28 mouse cellular contexts compared by ENCODE assay signal in genomic region chr7:83851569-83852380, GRCm38 (mm10). TPM values are rescaled to one million over a fixed set of nuclear protein-coding genes. Genes with fewer than 3 reads are reported as not detected.
DNase-seq lines count a peak whose midpoint lies in the region; ATAC-seq and TF ChIP-seq lines count a peak whose summit lies in the region.
"Had no signal": no experiment of that assay in that cellular context is flagged by ENCODE, and none has a peak within 500 bp of the region (broad histone marks: within the 10 kb centered on the region; RNA-seq: fewer than 3 reads in every experiment).

No protein-coding gene starts in this region.

- no peaks in the 10 kb centered on the region for H3K27me3 ChIP-seq in hindbrain, embryonic 16.5 days (replicated peaks; ENCODE audit: control insufficient read depth, insufficient read depth, low read length)
- H3K27me3 ChIP-seq in hindbrain, embryonic 11.5 days (ENCODE audit: control insufficient read depth, insufficient read depth, low read length) = no peaks in the 10 kb centered on the region
- H3K27me3 ChIP-seq in liver, embryonic 16.5 days (ENCODE audit: control insufficient read depth, insufficient read depth, low read depth, low read length) = no peaks in the 10 kb centered on the region
- H3K27me3 ChIP-seq: embryonic facial prominence, embryonic 15.5 days; forebrain, embryonic 15.5 days; lung, embryonic 15.5 days; neural tube, embryonic 13.5 days had no signal

- no peak for DNase-seq in hindbrain, embryonic 11.5 days (ENCODE audit: low spot score)
- DNase-seq in liver = no peak
- no peak for DNase-seq in layer of hippocampus, adult 8-10 months (ENCODE audit: low spot score in 2 of 2)
- DNase-seq: adrenal gland, adult 8-10 months; cerebellum, adult 18-20 months; cerebellum, postnatal 25 days; embryo, embryonic 11 days; gastrocnemius, postnatal 10 days; kidney, adult 18-20 months; lung, postnatal 36 days; retina, postnatal 1 day; right cerebral cortex, postnatal 25 days; thymus, adult 18-20 months had no signal

- TF ChIP-seq CTCF in bone marrow macrophage, adult 2 months (IDR thresholded peaks at IDR 0.05; ENCODE audit: low read depth, low read length) = no peak

- H3K27ac ChIP-seq in hindbrain, embryonic 16.5 days (ENCODE audit: low read depth, low read length) = no peak overlapping the region
- H3K27ac ChIP-seq in hindbrain, embryonic 11.5 days (ENCODE audit: low read depth, low read length) = no peak overlapping the region
- no peak overlapping the region for H3K27ac ChIP-seq in liver, embryonic 16.5 days (ENCODE audit: low read length)
- H3K27ac ChIP-seq in bone marrow macrophage, adult 2 months (ENCODE audit: insufficient read depth, low read depth, low read length) = peak overlapping the region; percentile 61
- H3K27ac ChIP-seq in macrophage = peak overlapping the region; percentile 82
- H3K27ac ChIP-seq: embryonic facial prominence, embryonic 15.5 days; forebrain, embryonic 15.5 days; liver, embryonic 14.5 days; lung, embryonic 15.5 days; neural tube, embryonic 13.5 days had no signal

- no peak for TF ChIP-seq POLR2A in bone marrow macrophage, adult 2 months (IDR thresholded peaks at IDR 0.05; ENCODE audit: borderline replicate concordance, low read depth, low read length)

- no peak overlapping the region for H3K4me2 ChIP-seq in hindbrain, embryonic 16.5 days (ENCODE audit: low read length)
- no peak overlapping the region for H3K4me2 ChIP-seq in hindbrain, embryonic 11.5 days (replicated peaks; ENCODE audit: low read depth, low read length)
- no peak overlapping the region for H3K4me2 ChIP-seq in liver, embryonic 16.5 days (ENCODE audit: low read depth, low read length)
- H3K4me2 ChIP-seq: embryonic facial prominence, embryonic 15.5 days; forebrain, embryonic 15.5 days; heart, embryonic 11.5 days; lung, embryonic 15.5 days; neural tube, embryonic 13.5 days had no signal

- no peak overlapping the region for H3K9ac ChIP-seq in hindbrain, embryonic 16.5 days (ENCODE audit: low read depth, low read length)
- H3K9ac ChIP-seq in hindbrain, embryonic 11.5 days (ENCODE audit: low read depth, low read length) = no peak overlapping the region
- H3K9ac ChIP-seq in liver, embryonic 16.5 days (ENCODE audit: low read depth, low read length) = no peak overlapping the region
- H3K9ac ChIP-seq: embryonic facial prominence, embryonic 15.5 days; forebrain, embryonic 15.5 days; liver, embryonic 14.5 days; lung, embryonic 15.5 days; neural tube, embryonic 13.5 days had no signal

- no peaks in the 10 kb centered on the region for H3K9me3 ChIP-seq in hindbrain, embryonic 16.5 days (ENCODE audit: control insufficient read depth, low read length)
- no peaks in the 10 kb centered on the region for H3K9me3 ChIP-seq in hindbrain, embryonic 11.5 days (ENCODE audit: control insufficient read depth, low read length)
- no peaks in the 10 kb centered on the region for H3K9me3 ChIP-seq in liver, embryonic 16.5 days (replicated peaks; ENCODE audit: control insufficient read depth, low read length)
- H3K9me3 ChIP-seq: embryonic facial prominence, embryonic 15.5 days; forebrain, embryonic 15.5 days; hindbrain, embryonic 10.5 days; lung, embryonic 15.5 days; neural tube, embryonic 13.5 days had no signal

- 58% methylated on average over 5 of the region's 5 CpGs for WGBS in hindbrain, embryonic 16.5 days
- 56% methylated on average over 5 of the region's 5 CpGs for WGBS in hindbrain, embryonic 11.5 days
- 52% methylated on average over 5 of the region's 5 CpGs for WGBS in liver, embryonic 16.5 days (ENCODE audit: insufficient replicate concordance)
- 89% methylated on average over 5 of the region's 5 CpGs for WGBS in macrophage (ENCODE audit: missing documents)

- no peaks in the 10 kb centered on the region for H3K36me3 ChIP-seq in hindbrain, embryonic 16.5 days (ENCODE audit: control insufficient read depth, insufficient read depth, low read length)
- H3K36me3 ChIP-seq in hindbrain, embryonic 11.5 days (ENCODE audit: control insufficient read depth, insufficient read depth, low read length) = no peaks in the 10 kb centered on the region
- H3K36me3 ChIP-seq in liver, embryonic 16.5 days (ENCODE audit: control insufficient read depth, insufficient read depth) = no peaks in the 10 kb centered on the region
- H3K36me3 ChIP-seq in macrophage (ENCODE audit: inconsistent target) = no peaks in the 10 kb centered on the region
- H3K36me3 ChIP-seq: embryonic facial prominence, embryonic 15.5 days; forebrain, embryonic 15.5 days; hindbrain, embryonic 10.5 days; lung, embryonic 15.5 days; neural tube, embryonic 13.5 days had no signal

- H3K4me3 ChIP-seq in hindbrain, embryonic 16.5 days (ENCODE audit: low read length) = no peak overlapping the region
- no peak overlapping the region for H3K4me3 ChIP-seq in hindbrain, embryonic 11.5 days (ENCODE audit: low read depth, low read length)
- H3K4me3 ChIP-seq in liver, embryonic 16.5 days (ENCODE audit: low read depth, low read length) = no peak overlapping the region
- no peak overlapping the region for H3K4me3 ChIP-seq in bone marrow macrophage, adult 2 months (ENCODE audit: insufficient read depth, low read length)
- no peak overlapping the region for H3K4me3 ChIP-seq in macrophage (ENCODE audit: inconsistent target)
- H3K4me3 ChIP-seq: embryonic facial prominence, embryonic 15.5 days; forebrain, embryonic 15.5 days; hindbrain, embryonic 10.5 days; lung, embryonic 15.5 days; myocyte; neural tube, embryonic 13.5 days had no signal

- no peaks in the 10 kb centered on the region for H3K79me2 ChIP-seq in macrophage (ENCODE audit: inconsistent target)

- no peaks in the 10 kb centered on the region for H3K4me1 ChIP-seq in hindbrain, embryonic 16.5 days (ENCODE audit: control insufficient read depth, insufficient read depth, low read depth, low read length)
- H3K4me1 ChIP-seq in hindbrain, embryonic 11.5 days (replicated peaks; ENCODE audit: control insufficient read depth, insufficient read depth, low read length) = no peaks in the 10 kb centered on the region
- H3K4me1 ChIP-seq in liver, embryonic 16.5 days (ENCODE audit: control insufficient read depth, low read depth, low read length) = no peaks in the 10 kb centered on the region
- H3K4me1 ChIP-seq in bone marrow macrophage, adult 2 months (ENCODE audit: control insufficient read depth, insufficient read depth, low read length) = peaks cover 43% of the 10 kb centered on the region
- H3K4me1 ChIP-seq: forebrain, embryonic 15.5 days had no signal

- ATAC-seq in hindbrain, embryonic 16.5 days = peak; percentile 64
- ATAC-seq in hindbrain, embryonic 11.5 days (ENCODE audit: low FRiP score) = no peak
- ATAC-seq in liver, embryonic 16.5 days (ENCODE audit: low read depth) = peak; percentile 43
- ATAC-seq: activated CD4-positive, CD25-positive, alpha-beta regulatory T cell, adult 4 months; forebrain, embryonic 15.5 days had no signal

RNA-seq across cellular contexts. Expression of gene Tlnrd1, which starts 32.3 kb away (rescaled TPM):
- 6.2 and 7.8 TPM in 2 replicates for polyA plus RNA-seq in hindbrain, embryonic 16.5 days (2015; fragmentation: Nextera tagmentation; extraction: Ambion mirVana)
- polyA plus RNA-seq in hindbrain, embryonic 11.5 days (2014; fragmentation: Nextera tagmentation; extraction: Ambion mirVana) = 11.6 and 14.9 TPM in 2 replicates
- 5.9 and 7.2 TPM in 2 replicates for polyA plus RNA-seq in liver, embryonic 16.5 days (2015; fragmentation: Nextera tagmentation; extraction: Ambion mirVana)
- polyA plus RNA-seq in bone marrow macrophage, adult 2 months (2012; ENCODE audit: insufficient read depth, insufficient read length, missing spikeins) = 11.8 and 12.0 TPM in 2 replicates
- 10 to 100 TPM in 25 of 26 experiments, 1 to 10 TPM in 1; 6.1 to 40.1 (median 19.3) TPM for total RNA-seq in macrophage (2018; cell fraction: chromatin; rRNA removed)
- 10 to 100 TPM; 19.1 to 84.1 (median 40.0) TPM for total RNA-seq in macrophage (2018; cell fraction: cytosol; rRNA removed)
- total RNA-seq in macrophage (2018; cell fraction: nucleus; rRNA removed) = 10 to 100 TPM; 18.6 to 77.8 (median 39.3) TPM
- 14.0 to 25.1 TPM (median 23.6 TPM) in 3 replicates for polyA plus RNA-seq in macrophage (2018)
- total RNA-seq in layer of hippocampus, adult 8-10 months (2022) = 10 to 100 TPM; 18.6 to 20.7 (median 20.1) TPM

RNA-seq across cellular contexts. Expression of gene Mesd, which starts 32.5 kb away (rescaled TPM):
- polyA plus RNA-seq in hindbrain, embryonic 16.5 days (2015; fragmentation: Nextera tagmentation; extraction: Ambion mirVana) = 63.7 and 83.8 TPM in 2 replicates
- 72.8 and 73.3 TPM in 2 replicates for polyA plus RNA-seq in hindbrain, embryonic 11.5 days (2014; fragmentation: Nextera tagmentation; extraction: Ambion mirVana)
- polyA plus RNA-seq in liver, embryonic 16.5 days (2015; fragmentation: Nextera tagmentation; extraction: Ambion mirVana) = 37.6 and 40.5 TPM in 2 replicates
- 39.7 and 40.5 TPM in 2 replicates for polyA plus RNA-seq in bone marrow macrophage, adult 2 months (2012; ENCODE audit: insufficient read depth, insufficient read length, missing spikeins)
- 10 to 100 TPM in 4 of 26 experiments, 1 to 10 TPM in 22; 2.1 to 15.9 (median 6.4) TPM for total RNA-seq in macrophage (2018; cell fraction: chromatin; rRNA removed)
- total RNA-seq in macrophage (2018; cell fraction: cytosol; rRNA removed) = 10 to 100 TPM; 32.0 to 58.9 (median 43.4) TPM
- total RNA-seq in macrophage (2018; cell fraction: nucleus; rRNA removed) = 10 to 100 TPM in 25 of 26 experiments, 1 to 10 TPM in 1; 4.8 to 28.3 (median 18.9) TPM
- 37.3 to 87.4 TPM (median 41.8 TPM) in 3 replicates for polyA plus RNA-seq in macrophage (2018)
- 10 to 100 TPM; 65.0 to 75.1 (median 68.2) TPM for total RNA-seq in layer of hippocampus, adult 8-10 months (2022)

RNA-seq across cellular contexts. Expression of gene Cfap161, which starts 57.1 kb away (rescaled TPM):
- polyA plus RNA-seq in hindbrain, embryonic 16.5 days (2015; fragmentation: Nextera tagmentation; extraction: Ambion mirVana) = 1.8 and 2.0 TPM in 2 replicates
- 0.99 and 1.5 TPM in 2 replicates for polyA plus RNA-seq in hindbrain, embryonic 11.5 days (2014; fragmentation: Nextera tagmentation; extraction: Ambion mirVana)
- not detected in 2 replicates for polyA plus RNA-seq in liver, embryonic 16.5 days (2015; fragmentation: Nextera tagmentation; extraction: Ambion mirVana)
- not detected in 2 replicates for polyA plus RNA-seq in bone marrow macrophage, adult 2 months (2012; ENCODE audit: insufficient read depth, insufficient read length, missing spikeins)
- total RNA-seq in macrophage (2018; cell fraction: chromatin; rRNA removed) = 10 to 100 TPM in 1 of 26 experiments, 1 to 10 TPM in 18, under 1 TPM in 1, not detected in 6; 0.63 to 10.9 (median 4.7) TPM
- total RNA-seq in macrophage (2018; cell fraction: cytosol; rRNA removed) = 1 to 10 TPM in 3 of 26 experiments, under 1 TPM in 14, not detected in 9; 0.10 to 1.3 (median 0.48) TPM
- 1 to 10 TPM in 14 of 26 experiments, under 1 TPM in 2, not detected in 10; 0.39 to 9.7 (median 4.7) TPM for total RNA-seq in macrophage (2018; cell fraction: nucleus; rRNA removed)
- polyA plus RNA-seq in macrophage (2018) = 0.33 to 1.3 TPM (median 0.84 TPM) in 3 replicates
- 1 to 10 TPM; 1.2 to 2.2 (median 1.8) TPM for total RNA-seq in layer of hippocampus, adult 8-10 months (2022)
- total RNA-seq: gastrocnemius, postnatal 10 days; granulocyte monocyte progenitor cell, adult 5-6 weeks had no signal
- polyA plus RNA-seq: activated CD4-positive, CD25-positive, alpha-beta regulatory T cell, adult 4 months; neural tube, embryonic 13.5 days; spleen, adult 2 months had no signal

Comparison
In these comparisons a context has a peak if more than half of its experiments do, and no peak if none do; other contexts are left out.
1. H3K27ac ChIP-seq: peak in bone marrow macrophage, adult 2 months (single experiment) and macrophage (single experiment); none in hindbrain, embryonic 16.5 days (single experiment), hindbrain, embryonic 11.5 days (single experiment) and liver, embryonic 16.5 days (single experiment).